ENCODE assay signal across 11 mouse cellular contexts in the genomic region with DNA sequence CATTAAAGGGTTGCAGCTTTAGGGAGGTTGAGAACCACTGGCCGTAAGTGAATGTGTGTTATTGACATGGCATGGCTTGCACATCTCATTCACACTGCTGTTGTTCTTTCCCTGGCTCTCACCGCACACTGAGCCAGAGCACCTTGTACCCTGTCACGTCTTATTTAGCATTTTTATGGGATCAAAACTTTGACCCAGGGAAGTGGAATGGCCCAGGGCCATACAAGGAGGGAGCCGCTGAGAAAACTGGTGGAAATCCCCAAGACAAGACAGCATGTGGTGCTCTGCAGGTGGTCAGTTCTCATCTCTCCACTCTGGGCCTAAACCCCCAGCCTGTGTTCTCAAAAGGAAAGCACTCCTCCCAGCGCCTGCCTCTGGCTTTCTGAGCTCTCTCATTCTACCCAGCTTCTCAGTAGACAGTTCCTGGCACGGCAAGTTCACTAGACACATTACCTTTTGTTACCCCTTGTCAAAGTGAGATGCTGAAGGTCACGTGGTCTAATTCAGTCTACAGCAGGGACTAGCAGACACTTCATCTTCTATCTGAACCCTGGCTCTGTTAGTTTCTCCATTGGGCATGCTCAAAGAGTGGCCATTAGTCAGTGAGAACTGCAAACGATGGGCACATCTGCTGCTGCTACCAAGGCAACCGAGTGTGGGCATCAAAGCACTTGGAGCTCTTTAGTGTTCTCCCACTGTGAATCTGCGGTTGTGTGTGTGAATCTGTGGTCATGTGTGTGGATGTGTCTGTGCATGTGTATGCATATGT.
DNase-seq lines count a peak whose midpoint lies in the region; ATAC-seq and TF ChIP-seq lines count a peak whose summit lies in the region.
"Had no signal": no experiment of that assay in that cellular context is flagged by ENCODE, and none has a peak within 500 bp of the region (broad histone marks: within the 10 kb centered on the region; RNA-seq: fewer than 3 reads in every experiment).

No protein-coding gene starts in this region.

- intact Hi-C loops in left cerebral cortex, postnatal 36 days (cut with DNase I), result loop anchor here (5.0 kb wide), 1 partner anchor 179 kb away; no protein-coding TSS in a partner anchor

- no peaks in the 10 kb centered on the region for H3K4me1 ChIP-seq in kidney, embryonic 16.5 days (ENCODE audit: insufficient read depth, low read length)
- peaks cover 30% of the 10 kb centered on the region for H3K4me1 ChIP-seq in olfactory bulb, adult 2 months (ENCODE audit: control insufficient read depth, insufficient read depth, low read length)

- DNase-seq in kidney, adult 9 months, result peak; percentile 82
- peak; percentile 71 to 72 for DNase-seq in frontal cortex, adult 2 months (ENCODE audit: extremely low spot score in 1 of 2, low spot score in 1 of 2)
- peak; percentile 61 to 65 for DNase-seq in left cerebral cortex, postnatal 36 days (ENCODE audit: low spot score in 2 of 2)
- no peak for DNase-seq in thymus, postnatal 25 days
- DNase-seq in heart, postnatal 4 days, result no peak
- no peak for DNase-seq in adrenal gland, postnatal 25 days

- H3K4me3 ChIP-seq in kidney, embryonic 16.5 days (ENCODE audit: low read length), result no peak overlapping the region
- no peak overlapping the region for H3K4me3 ChIP-seq in olfactory bulb, adult 2 months (ENCODE audit: insufficient read depth, low read depth, low read length)
- H3K4me3 ChIP-seq: heart, embryonic 12.5 days; myocyte had no signal

- TF ChIP-seq CTCF in olfactory bulb, adult 2 months (IDR thresholded peaks at IDR 0.05; ENCODE audit: insufficient read depth, low read depth, low read length), result no peak

- no peak overlapping the region for H3K9ac ChIP-seq in kidney, embryonic 16.5 days (replicated peaks; ENCODE audit: low read length)
- H3K9ac ChIP-seq: heart, embryonic 12.5 days had no signal

- 64% methylated on average over 10 of the region's 10 CpGs for WGBS in kidney, embryonic 16.5 days
- 37% methylated on average over 10 of the region's 10 CpGs for WGBS in olfactory bulb, adult 2 months

- no peak for TF ChIP-seq POLR2A in olfactory bulb, adult 2 months (IDR thresholded peaks at IDR 0.05; ENCODE audit: insufficient read depth, low read depth, low read length)

- no peak overlapping the region for H3K4me2 ChIP-seq in kidney, embryonic 16.5 days (replicated peaks; ENCODE audit: low read depth, low read length)
- H3K4me2 ChIP-seq: heart, embryonic 12.5 days had no signal

- no peak for ATAC-seq in kidney, embryonic 16.5 days (ENCODE audit: low FRiP score, low TSS enrichment)

- H3K27me3 ChIP-seq in kidney, embryonic 16.5 days (ENCODE audit: insufficient read depth, low read length), result no peaks in the 10 kb centered on the region
- H3K27me3 ChIP-seq: heart, embryonic 12.5 days had no signal

- no peaks in the 10 kb centered on the region for H3K9me3 ChIP-seq in kidney, embryonic 16.5 days (ENCODE audit: low read length)

- no peaks in the 10 kb centered on the region for H3K36me3 ChIP-seq in kidney, embryonic 16.5 days (ENCODE audit: insufficient read depth, low read length)
- H3K36me3 ChIP-seq: heart, embryonic 12.5 days had no signal

- no peak overlapping the region for H3K27ac ChIP-seq in kidney, embryonic 16.5 days (ENCODE audit: low read length)
- H3K27ac ChIP-seq in olfactory bulb, adult 2 months (ENCODE audit: insufficient read depth, low read depth, low read length), result 0 out of 2 replicates have a peak overlapping the region, but pooled peaks have one; percentile 19
- H3K27ac ChIP-seq: stomach, postnatal 0 days had no signal

Comparison
In these comparisons a context has a peak if more than half of its experiments do, and no peak if none do; other contexts are left out.
1. DNase-seq: peak in kidney, adult 9 months (single experiment), frontal cortex, adult 2 months (2 of 2) and left cerebral cortex, postnatal 36 days (2 of 2); none in thymus, postnatal 25 days (single experiment), heart, postnatal 4 days (single experiment) and adrenal gland, postnatal 25 days (single experiment).